Mouse (Mus musculus) heart, postnatal 25 days (tissue): ENCODE data around the gene Wdr17. TPM values are rescaled to one million over a fixed set of nuclear protein-coding genes. Genes with fewer than 3 reads are reported as not detected.

Experiments used
- DNase-seq: peaks from one replicate; pipeline ENCODE4 v3.0.0; 2022; ENCODE audit warnings: low spot score
- intact Hi-C: fragments of 180-260 bp; cut with DNase I; formaldehyde crosslinking; loops from one replicate; pipeline ENCODE4 v1.15.1; 2025
- total RNA-seq, 2 experiments: library from RNA; stranded (reverse); gene quantifications; 2 replicates each; pipeline ENCODE4 v1.2.3; 2021

Gene Wdr17
- not detected for total RNA-seq

- intact Hi-C loops: no loop called here
- no peak for DNase-seq
These were observed at the start of gene Wdr17 for GRCm38 (mm10) chr8:54886987-54887785. TSS of gene Wdr17 (minus strand) at chr8:54887184.

GRCm38 (mm10) chr8:54932306-54932705 is 45.3 kb upstream of the Wdr17 start:
- DNase-seq: no peak

GRCm38 (mm10) chr8:54924936-54925335 is 38.0 kb upstream of the Wdr17 start:
- no peak for DNase-seq
- intact Hi-C loops: no loop called here

More at GRCm38 (mm10) chr8:54932306-54932705, 45.3 kb upstream of the Wdr17 start:
- intact Hi-C loops: no loop called here

- no peak for DNase-seq
- intact Hi-C loops: no loop called here
These were observed 35.3 kb upstream of the Wdr17 start for GRCm38 (mm10) chr8:54922160-54922855.

GRCm38 (mm10) chr8:54917710-54918109 is 30.7 kb upstream of the Wdr17 start:
- no peak for DNase-seq
- intact Hi-C loops: no loop called here

- no peak for DNase-seq
- intact Hi-C loops: no loop called here
These were observed 25.9 kb upstream of the Wdr17 start for GRCm38 (mm10) chr8:54912891-54913290.

- no peak for DNase-seq
- intact Hi-C loops: no loop called here
These were observed 12.5 kb upstream of the Wdr17 start for GRCm38 (mm10) chr8:54899444-54899843.

GRCm38 (mm10) chr8:54894637-54895322 is 7.8 kb upstream of the Wdr17 start:
- DNase-seq: no peak
- intact Hi-C loops: no loop called here

- intact Hi-C loops: no loop called here
- DNase-seq: no peak
These were observed 7.2 kb upstream of the Wdr17 start for GRCm38 (mm10) chr8:54894180-54894579.

- intact Hi-C loops: no loop called here
- DNase-seq: no peak
These were observed 424 bp downstream of the Wdr17 start for GRCm38 (mm10) chr8:54886560-54886959.

GRCm38 (mm10) chr8:54876458-54876857 is 10.5 kb downstream of the Wdr17 start:
- intact Hi-C loops: no loop called here
- no peak for DNase-seq

GRCm38 (mm10) chr8:54864761-54865064 is 22.3 kb downstream of the Wdr17 start:
- intact Hi-C loops: no loop called here
- no peak for DNase-seq

- no peak for DNase-seq
- intact Hi-C loops: no loop called here
These were observed 22.8 kb downstream of the Wdr17 start for GRCm38 (mm10) chr8:54864038-54864760.

GRCm38 (mm10) chr8:54836029-54836959 is 50.7 kb downstream of the Wdr17 start:
- intact Hi-C loops: no loop called here
- no peak for DNase-seq

- intact Hi-C loops: no loop called here
- DNase-seq: no peak
These were observed 57.1 kb downstream of the Wdr17 start for GRCm38 (mm10) chr8:54829794-54830426.

GRCm38 (mm10) chr8:54827974-54828373 is 59.0 kb downstream of the Wdr17 start:
- intact Hi-C loops: no loop called here
- DNase-seq: no peak

- DNase-seq: no peak
- intact Hi-C loops: no loop called here
These were observed 64.0 kb downstream of the Wdr17 start for GRCm38 (mm10) chr8:54822956-54823355.

GRCm38 (mm10) chr8:54818651-54819050 is 68.3 kb downstream of the Wdr17 start:
- intact Hi-C loops: no loop called here
- DNase-seq: no peak

GRCm38 (mm10) chr8:54808217-54808616 is 78.8 kb downstream of the Wdr17 start:
- intact Hi-C loops: no loop called here
- DNase-seq: no peak
